Mouse (Mus musculus) lung, postnatal 14 days (tissue): ENCODE measurements around the gene Casq2.

ENCODE experiments used
- DNase-seq: peaks from one replicate; pipeline ENCODE4 v3.0.0; 2021

The Casq2 gene

DNA sequence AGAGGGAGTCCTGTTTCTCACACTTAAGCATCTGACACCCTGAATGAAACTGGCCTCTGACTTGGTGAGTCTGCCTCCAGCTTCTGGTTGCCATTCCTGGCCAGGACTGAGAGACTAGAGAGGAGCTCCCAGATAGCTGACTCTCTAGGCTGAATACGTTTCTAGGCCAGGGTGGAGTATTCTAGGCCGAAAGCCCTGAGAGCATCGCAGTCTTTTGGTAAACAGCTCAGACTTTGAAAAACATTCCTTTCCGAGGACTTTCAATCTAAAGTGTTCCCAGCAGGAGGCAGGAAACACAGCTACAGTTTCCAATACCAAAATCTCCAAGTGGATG, 80.0 kb downstream of the Casq2 start:
- no peak for DNase-seq

DNA sequence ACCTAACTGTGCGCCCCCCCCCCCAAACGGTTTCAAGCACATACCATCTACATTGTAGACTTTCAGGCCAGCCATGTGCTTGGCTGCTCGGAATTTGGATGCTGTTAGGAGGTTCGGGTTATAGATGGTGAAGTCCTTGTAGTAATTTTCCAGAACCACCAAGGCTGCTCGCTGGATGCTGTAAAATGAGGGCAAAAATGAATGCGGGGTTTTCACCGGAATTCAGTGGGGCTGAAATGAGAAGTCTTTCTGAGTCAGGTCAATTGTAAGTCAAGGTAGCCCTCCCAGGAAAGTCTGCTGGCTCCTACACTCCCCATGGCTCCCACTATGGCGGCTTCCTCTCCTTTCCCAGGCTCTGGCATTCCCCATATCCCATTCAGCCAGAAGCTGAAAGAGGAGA, 80.6 kb downstream of the Casq2 start:
- no peak for DNase-seq

DNA sequence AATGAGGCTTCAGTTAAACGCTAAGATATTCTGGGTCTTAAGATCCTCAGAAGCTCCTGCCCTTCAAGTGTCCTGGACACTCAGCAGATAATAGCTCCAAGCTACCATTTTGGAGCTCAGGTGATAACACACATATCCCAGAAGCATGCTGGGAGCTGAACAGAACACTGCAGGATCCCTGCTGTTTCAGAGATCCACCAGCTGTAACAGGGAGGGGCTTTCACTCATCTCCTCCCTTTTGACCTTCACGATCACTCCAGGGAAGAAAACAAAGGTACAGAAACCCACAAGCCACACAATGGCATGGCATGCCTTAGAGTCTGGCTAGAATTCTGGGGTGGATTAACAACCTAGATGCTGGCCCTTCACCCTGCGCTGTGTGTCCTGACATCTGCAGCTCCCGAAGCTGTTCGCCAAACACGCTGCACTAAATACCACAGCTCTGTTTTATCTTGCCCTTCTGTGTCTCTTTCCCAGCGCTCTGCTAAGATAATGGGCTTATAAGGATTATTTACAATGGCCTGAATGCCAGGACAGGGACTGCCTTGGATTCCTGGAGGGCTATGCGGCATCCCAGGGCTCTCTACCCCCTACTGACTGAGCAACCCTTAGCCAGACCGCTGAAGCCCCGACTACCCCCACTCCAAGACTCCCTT, 81.5 kb downstream of the Casq2 start:
- DNase-seq, result no peak

DNA sequence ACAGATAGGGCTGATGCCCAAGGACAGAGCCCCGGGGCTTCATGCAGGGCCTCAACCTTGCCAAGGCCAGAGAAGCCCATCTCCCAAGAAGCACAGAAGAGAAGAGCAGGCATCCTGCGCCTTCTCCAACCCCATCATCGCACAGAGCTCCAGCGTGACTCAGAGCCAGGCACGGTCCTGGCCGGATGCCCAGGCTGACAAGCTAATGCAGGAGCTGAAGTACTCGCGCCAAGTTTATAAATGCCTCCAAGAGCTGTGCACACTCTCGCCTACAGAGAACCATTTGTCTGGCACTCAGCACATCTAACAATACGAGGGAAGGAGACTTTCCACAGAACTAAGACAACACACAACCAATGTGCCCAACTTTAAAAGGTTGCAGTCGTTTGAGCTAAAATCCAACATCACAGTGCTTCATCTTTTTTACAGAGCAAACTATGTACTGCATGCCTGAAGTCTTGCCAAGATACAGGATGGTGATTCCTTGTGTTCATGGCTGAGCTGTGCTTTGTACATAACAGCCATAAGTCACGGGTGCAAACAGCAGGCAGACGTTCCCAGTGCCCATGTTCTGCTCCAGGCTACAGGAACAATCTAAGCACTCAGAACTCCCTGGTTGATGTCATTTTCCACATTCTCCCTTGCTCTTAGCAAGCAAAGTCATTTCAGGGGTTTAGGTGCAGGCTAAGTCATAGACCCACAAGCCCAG, 83.1 kb downstream of the Casq2 start:
- peak; percentile 94 for DNase-seq

DNA sequence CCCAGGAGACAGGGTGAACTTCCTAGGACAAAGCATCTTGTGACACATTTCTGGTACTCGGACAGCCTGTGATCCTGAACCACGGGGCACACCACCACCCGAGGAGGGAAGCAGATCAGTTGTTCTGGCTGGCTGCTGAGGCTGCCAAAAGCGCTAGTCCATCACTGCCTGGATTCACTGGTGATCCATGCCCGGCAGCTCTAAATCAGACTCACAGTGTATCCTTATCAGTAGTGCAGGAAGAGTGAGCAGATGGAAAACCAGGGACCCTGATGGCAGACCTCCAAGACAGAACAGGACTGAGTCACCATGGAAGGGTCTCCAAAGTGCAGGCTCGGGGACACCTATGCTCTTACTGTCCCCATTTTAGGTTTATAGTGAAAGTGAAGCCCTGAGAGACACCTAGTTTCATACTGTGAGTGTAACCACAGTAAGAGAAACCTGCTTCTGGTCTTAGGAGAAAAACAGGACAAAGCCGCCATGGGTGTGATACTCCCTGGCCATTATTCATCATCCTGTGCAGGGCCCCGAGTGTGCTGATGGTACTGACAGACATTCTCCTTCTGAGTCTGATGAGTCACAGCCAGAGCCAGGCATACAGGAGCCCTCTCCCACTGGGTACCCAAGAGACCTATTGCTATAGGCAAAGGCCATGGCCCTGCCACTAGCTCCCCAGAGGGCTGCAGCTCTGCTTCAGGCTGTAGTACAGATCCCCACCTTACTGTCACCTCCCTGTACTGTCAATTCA, 88.1 kb downstream of the Casq2 start:
- no peak for DNase-seq

DNA sequence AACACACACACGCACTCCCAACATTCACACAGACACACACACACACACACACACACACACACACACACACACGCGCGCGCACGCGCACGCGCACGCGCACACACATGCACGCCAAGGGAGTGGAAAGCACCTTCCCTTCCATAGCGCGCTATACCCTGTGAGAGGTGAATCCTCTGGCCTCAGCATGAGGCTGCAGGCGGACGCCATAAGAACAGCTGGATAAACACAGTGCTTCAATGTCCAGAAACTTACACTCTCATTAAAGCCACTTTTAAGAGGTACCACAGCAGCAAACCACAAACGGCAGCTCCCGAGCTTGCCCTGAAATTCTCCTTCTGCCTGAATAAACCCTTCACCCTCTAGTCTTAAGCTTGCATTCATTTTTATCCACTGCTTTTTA, 89.5 kb downstream of the Casq2 start:
- DNase-seq, result no peak

DNA sequence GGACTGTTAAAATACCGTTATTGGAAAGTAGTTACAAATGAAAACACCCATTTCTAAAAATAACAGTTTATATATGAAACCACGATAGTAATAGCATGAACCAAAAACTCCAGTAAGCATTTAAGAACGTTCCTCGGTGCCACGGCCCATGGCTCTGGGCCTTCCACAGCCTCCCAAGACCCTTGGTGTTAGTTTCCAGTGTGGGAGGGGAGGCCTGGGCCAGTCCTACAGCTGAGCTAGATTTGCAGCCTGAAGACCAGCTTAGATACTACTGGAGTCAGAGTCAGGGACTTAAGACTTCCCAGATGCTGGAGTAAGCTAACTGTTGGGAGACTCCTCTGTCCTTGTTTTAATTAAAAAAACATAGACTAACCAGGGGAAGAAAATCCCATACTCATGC, 89.9 kb downstream of the Casq2 start:
- DNase-seq, result no peak

- DNase-seq, result no peak
Observed at GRCm38 (mm10) chr3:102177837-102178615, 91.8 kb downstream of the Casq2 start.

DNA sequence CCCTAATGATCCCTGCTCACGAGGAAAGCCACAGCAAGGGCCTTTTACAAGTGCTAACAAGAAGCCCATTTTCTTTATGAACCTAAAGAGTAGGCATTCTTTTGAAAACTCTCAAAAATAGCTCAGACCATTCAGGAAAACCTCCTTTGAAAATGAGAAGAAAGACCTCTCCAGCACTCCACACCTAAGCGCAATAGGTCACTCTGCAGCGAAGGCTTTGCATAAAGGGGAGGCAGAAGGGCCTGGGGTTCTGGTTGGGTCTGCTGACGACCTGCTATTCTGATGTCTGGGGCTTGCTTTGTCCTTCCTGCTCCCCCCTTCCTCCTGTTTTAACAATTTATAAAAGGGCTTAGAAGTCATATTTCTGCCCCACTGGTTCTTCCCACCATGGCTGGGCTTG, 93.7 kb downstream of the Casq2 start:
- DNase-seq, result no peak

GRCm38 (mm10) chr3:102180746-102181145, 94.5 kb downstream of the Casq2 start:
- DNase-seq, result no peak

- DNase-seq, result no peak
Observed at GRCm38 (mm10) chr3:102181191-102181590, 95.0 kb downstream of the Casq2 start.

DNA sequence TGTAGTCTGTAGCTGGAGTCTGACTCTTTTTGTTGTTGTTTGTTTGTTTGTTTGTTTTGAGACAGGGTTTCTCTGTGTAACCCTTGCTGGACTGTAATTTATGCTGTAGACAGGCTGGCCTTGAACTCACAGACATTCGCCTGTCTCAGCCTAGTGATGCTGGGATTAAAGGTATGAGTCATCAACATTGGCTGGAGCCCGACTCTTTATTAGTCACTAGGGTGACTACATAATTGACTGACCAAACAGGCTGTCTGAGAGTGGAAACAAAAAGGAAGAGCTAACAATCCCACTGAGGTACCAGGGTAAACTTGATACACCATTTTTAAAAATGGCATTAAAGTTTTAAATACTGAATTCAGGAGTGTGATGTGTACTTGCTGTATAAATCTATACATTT, 96.4 kb downstream of the Casq2 start:
- no peak for DNase-seq

DNA sequence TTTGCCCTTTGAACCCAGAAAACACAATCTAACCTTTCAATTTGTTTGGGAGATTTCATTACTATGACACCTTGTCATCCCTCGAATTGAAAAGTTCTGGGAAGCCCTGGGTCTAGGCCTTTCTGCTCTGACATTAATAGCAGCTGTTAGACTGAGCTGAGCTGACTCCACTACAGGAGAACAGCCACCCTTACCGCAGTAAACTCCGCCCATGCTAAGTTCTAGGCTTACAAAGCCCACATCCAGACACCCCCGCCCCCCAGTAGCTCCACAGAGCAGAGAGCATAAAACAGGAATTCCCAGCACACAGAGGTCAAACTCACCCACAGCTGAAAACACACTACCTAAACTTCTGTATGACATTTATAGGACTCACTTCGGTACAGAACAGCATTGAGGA, 98.5 kb downstream of the Casq2 start:
- DNase-seq, result no peak

DNA sequence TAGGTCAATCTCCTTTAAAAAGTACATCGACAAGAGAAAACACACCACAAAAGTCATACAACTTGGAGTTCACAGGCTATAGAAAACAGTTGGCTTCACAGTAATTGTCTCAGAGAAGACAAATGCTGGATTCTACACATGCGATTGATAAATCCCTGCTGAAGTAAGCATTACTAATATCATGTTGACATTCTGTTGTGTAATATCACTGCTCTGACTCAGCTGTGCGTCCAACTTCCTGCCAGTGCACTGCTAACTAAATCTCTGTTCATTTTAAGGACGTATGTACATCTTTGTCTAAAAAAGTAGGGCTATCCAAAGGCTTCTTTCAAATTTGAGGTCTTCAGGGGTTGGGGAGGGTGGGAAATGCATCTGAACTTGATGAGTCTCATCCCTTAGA, 101.2 kb downstream of the Casq2 start:
- DNase-seq, result no peak

- DNase-seq, result no peak
Observed at GRCm38 (mm10) chr3:102188972-102189371, 102.8 kb downstream of the Casq2 start.

- DNase-seq, result no peak
Observed at GRCm38 (mm10) chr3:102190015-102190414, 103.8 kb downstream of the Casq2 start.

- DNase-seq, result no peak
Observed at GRCm38 (mm10) chr3:102190642-102191041, 104.4 kb downstream of the Casq2 start.

DNA sequence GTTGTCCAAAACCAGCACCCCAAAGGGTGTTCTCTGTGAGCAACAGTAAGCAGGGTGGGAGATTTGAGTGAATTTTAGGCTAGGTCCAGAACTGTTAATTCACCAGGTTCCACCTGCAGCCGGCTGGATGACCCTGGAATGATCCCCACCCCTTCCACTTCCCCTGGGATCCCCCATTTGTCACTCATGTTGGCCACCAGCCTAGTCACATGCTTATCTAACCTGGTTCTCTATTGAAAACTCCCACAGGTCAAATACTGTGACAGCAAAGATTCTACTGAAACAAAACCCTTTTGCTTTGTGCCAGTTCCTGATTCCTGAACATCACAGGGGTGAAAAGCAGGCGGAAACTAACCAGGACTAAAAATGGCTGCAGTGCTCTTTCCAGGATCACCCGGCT, 105.4 kb downstream of the Casq2 start:
- DNase-seq, result no peak

- no peak for DNase-seq
Observed at GRCm38 (mm10) chr3:102192621-102193020, 106.4 kb downstream of the Casq2 start.

DNA sequence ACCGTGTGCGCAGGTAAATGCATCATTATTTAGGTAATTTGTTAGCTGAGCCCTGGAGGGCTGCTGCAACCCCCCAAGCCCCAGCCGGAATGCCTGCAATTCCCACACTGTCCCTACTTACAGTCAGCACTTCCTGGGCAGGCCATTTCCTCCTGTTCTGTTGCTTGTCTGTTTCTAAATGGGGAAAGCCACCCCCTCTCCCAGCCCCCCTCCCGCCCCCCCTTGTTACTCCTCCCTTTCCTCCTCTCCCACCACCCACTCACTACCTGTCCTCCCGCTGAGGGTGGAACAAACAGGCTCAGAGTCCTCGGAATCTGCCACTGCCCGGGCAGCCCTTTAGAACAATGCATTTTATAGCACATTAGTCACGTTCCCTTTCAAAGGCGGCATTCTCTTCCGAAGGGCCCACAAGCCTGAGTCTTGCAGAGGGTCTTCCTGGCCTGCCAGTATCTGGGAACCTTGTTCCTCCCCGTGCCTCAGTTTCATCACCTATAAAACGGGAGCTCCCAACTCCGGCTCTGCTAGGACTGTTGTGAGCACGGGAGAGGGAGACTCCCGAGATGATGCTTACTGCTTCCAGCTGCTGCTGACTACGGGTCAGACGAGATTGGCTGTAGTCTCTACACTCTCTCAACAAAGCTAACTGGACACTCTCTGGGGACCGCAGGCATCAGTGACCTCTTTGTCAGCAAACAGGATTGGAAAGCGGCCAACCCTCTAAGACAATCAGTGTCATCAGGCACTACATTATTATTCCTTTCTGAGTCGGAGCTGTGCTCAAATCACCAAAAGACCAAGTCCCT, 107.5 kb downstream of the Casq2 start:
- peak; percentile 25 for DNase-seq

- peak; percentile 17 for DNase-seq
Observed at GRCm38 (mm10) chr3:102194291-102195051, 108.3 kb downstream of the Casq2 start.

DNA sequence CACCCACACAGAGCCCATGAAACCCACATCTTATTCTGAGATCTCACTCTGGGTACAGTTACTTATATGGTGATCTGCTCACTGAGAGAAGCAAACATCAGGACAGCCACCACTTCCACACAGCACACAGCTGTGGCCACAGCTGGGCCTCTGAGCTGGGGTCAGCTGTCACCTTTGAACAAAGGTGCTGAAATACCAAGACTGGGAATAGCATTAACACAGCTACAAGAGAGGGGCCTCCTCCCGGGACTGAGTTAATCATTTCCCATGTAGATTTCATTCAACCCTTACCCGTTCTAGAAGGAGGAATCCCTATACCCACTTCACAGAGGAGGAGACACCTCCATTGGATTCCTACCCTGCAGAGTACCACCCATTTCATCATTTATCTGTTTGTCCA, 109.5 kb downstream of the Casq2 start:
- no peak for DNase-seq
